Comparison of ENCODE assay signal across 11 mouse cellular contexts in the genomic region with DNA sequence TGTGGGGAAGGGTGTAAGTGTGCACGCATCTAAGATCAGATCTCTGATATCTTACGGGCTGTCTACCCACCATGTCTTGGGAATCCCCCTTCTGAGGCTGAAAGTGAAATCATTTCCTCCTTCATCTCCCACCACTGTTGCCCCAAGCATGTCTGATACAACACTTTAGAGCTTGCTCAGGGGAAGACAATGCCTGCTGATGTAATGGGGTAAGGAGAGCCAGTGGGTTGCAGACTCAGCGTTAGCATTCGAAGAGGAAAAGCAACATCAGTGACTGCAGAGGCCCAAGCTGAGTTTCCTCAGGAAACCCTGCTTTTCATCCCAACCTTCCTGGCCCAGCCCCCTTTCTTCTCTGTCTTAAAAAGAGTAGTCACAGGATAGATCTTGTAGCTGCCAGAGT.
DNase-seq lines count a peak whose midpoint lies in the region; ATAC-seq and TF ChIP-seq lines count a peak whose summit lies in the region.
"Had no signal": no experiment of that assay in that cellular context is flagged by ENCODE, and none has a peak within 500 bp of the region (broad histone marks: within the 10 kb centered on the region; RNA-seq: fewer than 3 reads in every experiment).

No protein-coding gene starts in this region.

- peak; percentile 38 for ATAC-seq in lung, postnatal 0 days
- no peak for ATAC-seq in megakaryocyte-erythroid progenitor cell, adult 5-6 weeks (replicated peaks; ENCODE audit: low FRiP score, low TSS enrichment, poor library complexity, severe bottlenecking)
- ATAC-seq: forebrain, embryonic 15.5 days had no signal

- no peak overlapping the region for H3K4me3 ChIP-seq in lung, postnatal 0 days (ENCODE audit: low read depth, low read length)
- H3K4me3 ChIP-seq: forebrain, embryonic 15.5 days; heart, adult 2 months had no signal

- WGBS in lung, postnatal 0 days, result 52% methylated on average over 4 of the region's 4 CpGs

- no peak for TF ChIP-seq EP300 in lung, postnatal 0 days (IDR thresholded peaks at IDR 0.05)

- no peaks in the 10 kb centered on the region for H3K36me3 ChIP-seq in lung, postnatal 0 days (ENCODE audit: insufficient read depth, low read length)
- H3K36me3 ChIP-seq: forebrain, embryonic 15.5 days had no signal

- no peaks in the 10 kb centered on the region for H3K4me1 ChIP-seq in lung, postnatal 0 days (ENCODE audit: insufficient read depth, low read depth, low read length)
- H3K4me1 ChIP-seq: forebrain, embryonic 15.5 days had no signal

- DNase-seq in embryo, embryonic 10.5 days (ENCODE audit: low spot score), result peak; percentile 16
- DNase-seq in embryo, embryonic 10 days (ENCODE audit: low spot score), result no peak
- no peak for DNase-seq in lung, postnatal 0 days (ENCODE audit: low spot score)
- DNase-seq in lung, adult 18-20 months, result no peak
- peak; percentile 43 for DNase-seq in heart, postnatal 4 days
- DNase-seq in natural killer cell, adult 2 months (ENCODE audit: low spot score in 2 of 2), result peak; percentile 26 to 47
- no peak for DNase-seq in left cerebral cortex, adult 11 months (ENCODE audit: low spot score)
- DNase-seq: cerebellum, postnatal 36 days had no signal

- TF ChIP-seq CTCF in lung, postnatal 0 days (IDR thresholded peaks at IDR 0.05), result no peak

- H3K9ac ChIP-seq in lung, postnatal 0 days (replicated peaks; ENCODE audit: low read depth), result no peak overlapping the region
- H3K9ac ChIP-seq: forebrain, embryonic 15.5 days had no signal

- no peak overlapping the region for H3K4me2 ChIP-seq in lung, postnatal 0 days (replicated peaks; ENCODE audit: low read depth, low read length)
- H3K4me2 ChIP-seq: forebrain, embryonic 15.5 days had no signal

- no peak overlapping the region for H3K27ac ChIP-seq in lung, postnatal 0 days (ENCODE audit: low read length)
- H3K27ac ChIP-seq: forebrain, embryonic 15.5 days; heart, adult 2 months had no signal

- H3K27me3 ChIP-seq in lung, postnatal 0 days (replicated peaks; ENCODE audit: insufficient read depth, low read length), result no peaks in the 10 kb centered on the region
- H3K27me3 ChIP-seq: forebrain, embryonic 15.5 days had no signal

- H3K9me3 ChIP-seq in lung, postnatal 0 days (ENCODE audit: low read length), result no peaks in the 10 kb centered on the region
- H3K9me3 ChIP-seq: forebrain, embryonic 15.5 days had no signal

Comparison
In these comparisons a context has a peak if more than half of its experiments do, and no peak if none do; other contexts are left out.
1. DNase-seq: peak in embryo, embryonic 10.5 days (single experiment), heart, postnatal 4 days (single experiment) and natural killer cell, adult 2 months (2 of 2); none in embryo, embryonic 10 days (single experiment), lung, postnatal 0 days (single experiment), lung, adult 18-20 months (0 of 2) and left cerebral cortex, adult 11 months (single experiment).